In the genomic region with DNA sequence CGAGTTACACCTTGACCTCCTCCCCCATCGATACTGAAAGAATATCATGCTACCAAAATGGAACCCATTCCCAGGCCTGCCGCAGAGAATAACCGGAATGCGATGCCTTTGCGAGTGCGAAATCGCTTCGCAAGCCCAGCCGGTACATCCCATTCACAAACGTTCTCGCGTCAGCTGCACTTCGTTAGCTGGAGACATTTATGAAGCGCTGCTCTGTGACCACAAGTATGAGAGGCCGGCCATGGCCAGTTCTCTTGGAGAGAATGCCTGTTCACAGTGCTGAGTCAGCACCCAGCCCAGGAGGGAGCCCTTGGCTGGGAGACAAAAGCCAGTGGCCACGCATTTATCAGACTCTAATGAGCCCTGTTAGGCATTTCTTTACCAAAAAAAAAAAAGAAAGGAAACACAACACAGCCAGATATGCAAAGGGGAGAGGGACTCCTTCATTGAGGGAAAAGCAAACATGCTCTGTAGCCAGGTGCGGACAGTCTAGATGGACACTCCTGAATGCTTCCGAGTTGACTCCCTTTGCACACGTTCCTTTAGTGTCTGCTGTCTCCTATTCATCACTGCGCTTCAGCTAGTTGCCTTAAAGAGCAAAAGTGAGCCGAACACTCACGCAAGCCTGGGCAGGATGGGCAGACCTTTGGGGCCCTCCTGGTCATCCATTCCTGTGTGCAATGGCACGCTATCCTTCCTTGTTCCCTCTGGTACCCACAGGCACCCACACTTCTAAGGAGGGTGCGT, we compare ENCODE assay signal across 8 mouse cellular contexts.
DNase-seq lines count a peak whose midpoint lies in the region; ATAC-seq and TF ChIP-seq lines count a peak whose summit lies in the region.

No protein-coding gene starts in this region.

- H3K4me3 ChIP-seq in embryonic facial prominence, embryonic 12.5 days, result no peak overlapping the region
- no peak overlapping the region for H3K4me3 ChIP-seq in hindbrain, embryonic 15.5 days
- H3K4me3 ChIP-seq in lung, embryonic 14.5 days (ENCODE audit: low read depth, low read length), result no peak overlapping the region
- H3K4me3 ChIP-seq in stomach, embryonic 14.5 days (ENCODE audit: low read depth, low read length), result no peak overlapping the region
- H3K4me3 ChIP-seq in liver, embryonic 11.5 days (ENCODE audit: low read depth, low read length), result no peak overlapping the region

- no peaks in the 10 kb centered on the region for H3K36me3 ChIP-seq in embryonic facial prominence, embryonic 12.5 days
- no peaks in the 10 kb centered on the region for H3K36me3 ChIP-seq in hindbrain, embryonic 15.5 days
- H3K36me3 ChIP-seq in lung, embryonic 14.5 days (ENCODE audit: insufficient read depth), result no peaks in the 10 kb centered on the region
- H3K36me3 ChIP-seq in stomach, embryonic 14.5 days (ENCODE audit: control insufficient read depth, insufficient read depth, low read length), result no peaks in the 10 kb centered on the region
- no peaks in the 10 kb centered on the region for H3K36me3 ChIP-seq in liver, embryonic 11.5 days (ENCODE audit: control insufficient read depth, insufficient read depth, low read length)

- intact Hi-C loops in left cerebral cortex, postnatal 36 days (cut with DNase I), result no loop called here

- no peak overlapping the region for H3K9ac ChIP-seq in embryonic facial prominence, embryonic 12.5 days
- H3K9ac ChIP-seq in hindbrain, embryonic 15.5 days, result no peak overlapping the region
- no peak overlapping the region for H3K9ac ChIP-seq in lung, embryonic 14.5 days
- H3K9ac ChIP-seq in stomach, embryonic 14.5 days (replicated peaks; ENCODE audit: low read depth, low read length), result no peak overlapping the region
- H3K9ac ChIP-seq in liver, embryonic 11.5 days (ENCODE audit: low read depth, low read length), result no peak overlapping the region

- H3K27me3 ChIP-seq in embryonic facial prominence, embryonic 12.5 days, result no peaks in the 10 kb centered on the region
- H3K27me3 ChIP-seq in hindbrain, embryonic 15.5 days, result no peaks in the 10 kb centered on the region; the same call in 1 of the 2 replicates
- peaks cover 11% of the 10 kb centered on the region for H3K27me3 ChIP-seq in lung, embryonic 14.5 days (ENCODE audit: insufficient read depth, low read length)
- no peaks in the 10 kb centered on the region for H3K27me3 ChIP-seq in stomach, embryonic 14.5 days (ENCODE audit: control insufficient read depth, insufficient read depth, low read length)
- no peaks in the 10 kb centered on the region for H3K27me3 ChIP-seq in liver, embryonic 11.5 days (replicated peaks; ENCODE audit: control insufficient read depth, insufficient read depth, low read length)

- WGBS in embryonic facial prominence, embryonic 12.5 days, result 41% methylated on average over 25 of the region's 25 CpGs
- WGBS in hindbrain, embryonic 15.5 days, result 40% methylated on average over 25 of the region's 25 CpGs
- WGBS in lung, embryonic 14.5 days, result 31% methylated on average over 25 of the region's 25 CpGs
- 43% methylated on average over 25 of the region's 25 CpGs for WGBS in stomach, embryonic 14.5 days
- 67% methylated on average over 25 of the region's 25 CpGs for WGBS in liver, embryonic 11.5 days

- TF ChIP-seq CTCF in lung, embryonic 14.5 days (IDR thresholded peaks at IDR 0.05; ENCODE audit: low read depth), result no peak

- H3K9me3 ChIP-seq in embryonic facial prominence, embryonic 12.5 days, result no peaks in the 10 kb centered on the region
- H3K9me3 ChIP-seq in hindbrain, embryonic 15.5 days, result no peaks in the 10 kb centered on the region
- H3K9me3 ChIP-seq in lung, embryonic 14.5 days (ENCODE audit: low read depth, low read length), result no peaks in the 10 kb centered on the region
- no peaks in the 10 kb centered on the region for H3K9me3 ChIP-seq in stomach, embryonic 14.5 days (ENCODE audit: control insufficient read depth, low read depth, low read length)
- no peaks in the 10 kb centered on the region for H3K9me3 ChIP-seq in liver, embryonic 11.5 days (ENCODE audit: control insufficient read depth, low read length)

- H3K4me1 ChIP-seq in embryonic facial prominence, embryonic 12.5 days, result peaks cover 51% of the 10 kb centered on the region
- peaks cover 10% of the 10 kb centered on the region for H3K4me1 ChIP-seq in hindbrain, embryonic 15.5 days (replicated peaks)
- H3K4me1 ChIP-seq in lung, embryonic 14.5 days (ENCODE audit: insufficient read depth), result peaks cover 16% of the 10 kb centered on the region
- H3K4me1 ChIP-seq in stomach, embryonic 14.5 days (ENCODE audit: control insufficient read depth, insufficient read depth, low read length), result peaks cover 16% of the 10 kb centered on the region; the same call in 1 of the 2 replicates
- no peaks in the 10 kb centered on the region for H3K4me1 ChIP-seq in liver, embryonic 11.5 days (replicated peaks; ENCODE audit: control insufficient read depth, insufficient read depth, low read length)

- DNase-seq in layer of hippocampus, postnatal 10 days (ENCODE audit: low spot score in 2 of 2), result peak; percentile 33 to 36
- DNase-seq in layer of hippocampus, postnatal 25 days (ENCODE audit: extremely low spot score in 1 of 2, low spot score in 1 of 2), result no peak
- peak; percentile 95 for DNase-seq in lung, embryonic 14.5 days
- no peak for DNase-seq in liver, embryonic 11.5 days (ENCODE audit: low spot score)
- DNase-seq in left cerebral cortex, postnatal 36 days (ENCODE audit: low spot score in 2 of 2), result no peak

- 0 out of 2 replicates have a peak, but pooled peaks have one; percentile 61 for ATAC-seq in embryonic facial prominence, embryonic 12.5 days (ENCODE audit: insufficient number of reproducible peaks, insufficient read depth, low FRiP score, low TSS enrichment)
- ATAC-seq in hindbrain, embryonic 15.5 days (ENCODE audit: low FRiP score, low read depth), result peak; percentile 43; the same call in 1 of the 2 replicates
- ATAC-seq in lung, embryonic 14.5 days (ENCODE audit: insufficient read depth), result peak; percentile 85
- ATAC-seq in stomach, embryonic 14.5 days (ENCODE audit: insufficient number of reproducible peaks, insufficient read depth, low FRiP score, low read depth), result peak; percentile 46; the same call in 1 of the 2 replicates
- ATAC-seq in liver, embryonic 11.5 days (replicated peaks; ENCODE audit: low FRiP score), result no peak

- H3K27ac ChIP-seq in embryonic facial prominence, embryonic 12.5 days, result peak overlapping the region; percentile 3; the same call in 1 of the 2 replicates
- no peak overlapping the region for H3K27ac ChIP-seq in hindbrain, embryonic 15.5 days (replicated peaks)
- H3K27ac ChIP-seq in lung, embryonic 14.5 days (ENCODE audit: low read depth), result peak overlapping the region; percentile 66; the same call in 1 of the 2 replicates
- H3K27ac ChIP-seq in stomach, embryonic 14.5 days (ENCODE audit: low read length), result 0 out of 2 replicates have a peak overlapping the region, but pooled peaks have one; percentile 2
- no peak overlapping the region for H3K27ac ChIP-seq in liver, embryonic 11.5 days (ENCODE audit: low read depth, low read length)

- no peak overlapping the region for H3K4me2 ChIP-seq in embryonic facial prominence, embryonic 12.5 days (replicated peaks)
- peak overlapping the region; percentile 21; the same call in 1 of the 2 replicates for H3K4me2 ChIP-seq in hindbrain, embryonic 15.5 days
- H3K4me2 ChIP-seq in lung, embryonic 14.5 days, result 0 out of 2 replicates have a peak overlapping the region, but pooled peaks have one; percentile 14
- H3K4me2 ChIP-seq in stomach, embryonic 14.5 days (replicated peaks; ENCODE audit: low read depth, low read length), result 0 out of 2 replicates have a peak overlapping the region, but pooled peaks have one; percentile 6
- no peak overlapping the region for H3K4me2 ChIP-seq in liver, embryonic 11.5 days

Comparison
In these comparisons a context has a peak if more than half of its experiments do, and no peak if none do; other contexts are left out.
1. DNase-seq: peak in layer of hippocampus, postnatal 10 days (2 of 2) and lung, embryonic 14.5 days (single experiment); none in layer of hippocampus, postnatal 25 days (0 of 2), liver, embryonic 11.5 days (single experiment) and left cerebral cortex, postnatal 36 days (0 of 2).
2. H3K27ac ChIP-seq: peak in embryonic facial prominence, embryonic 12.5 days (single experiment), lung, embryonic 14.5 days (single experiment) and stomach, embryonic 14.5 days (single experiment); none in hindbrain, embryonic 15.5 days (single experiment) and liver, embryonic 11.5 days (single experiment).
3. H3K4me2 ChIP-seq: peak in hindbrain, embryonic 15.5 days (single experiment), lung, embryonic 14.5 days (single experiment) and stomach, embryonic 14.5 days (single experiment); none in embryonic facial prominence, embryonic 12.5 days (single experiment) and liver, embryonic 11.5 days (single experiment).